Mouse (Mus musculus): ENCODE data around the gene Zdhhc1. TPM values are rescaled to one million over a fixed set of nuclear protein-coding genes. Genes with fewer than 3 reads are reported as not detected.
A peak's percentile ranks its signal among the peaks of the same experiment; 100 is the strongest.

Gene Zdhhc1
- polyA plus RNA-seq, 1 experiment from 2014 or later = 19.0 TPM

DNA sequence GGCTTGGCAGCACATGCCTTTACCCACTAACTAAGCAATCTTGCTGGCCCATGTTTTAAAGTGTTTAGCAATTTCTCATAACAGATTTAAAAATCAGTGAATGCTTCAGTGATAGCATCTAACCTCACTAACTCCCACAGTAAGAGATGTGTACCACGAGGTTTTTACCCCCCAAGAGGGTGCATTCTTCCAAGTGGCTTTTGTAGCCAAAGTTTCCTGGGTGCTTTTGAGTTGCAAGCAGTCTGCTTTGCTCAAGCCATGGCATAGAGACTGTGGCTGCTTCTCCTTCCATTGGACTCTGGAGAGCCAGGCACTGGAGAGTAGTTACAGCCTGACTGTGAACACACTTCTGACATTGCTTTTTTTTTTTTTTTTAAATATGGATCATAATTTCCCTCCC lies 7.4 kb downstream of the Zdhhc1 start:
- 53% methylated on average over 1 of the region's 1 CpGs for WGBS
- Histone ChIP-seq H3K36me3 (ENCODE audit: control insufficient read depth, insufficient read depth, low read length) (no peaks in the 10 kb centered on the region), H3K9ac (ENCODE audit: low read depth, low read length) (no peak overlapping the region), H3K9me3 (ENCODE audit: control insufficient read depth, low read length) (no peaks in the 10 kb centered on the region), H3K4me3 (ENCODE audit: low read depth, low read length) (no peak overlapping the region), H3K27me3 (ENCODE audit: control insufficient read depth, insufficient read depth, low read length) (no peaks in the 10 kb centered on the region), H3K4me1 (replicated peaks; ENCODE audit: control insufficient read depth, insufficient read depth, low read length) (no peaks in the 10 kb centered on the region), H3K4me2 (replicated peaks; ENCODE audit: low read depth, low read length) (no peak overlapping the region), H3K27ac (ENCODE audit: low read depth, low read length) (no peak overlapping the region)
- DNase-seq (ENCODE audit: low spot score) = no peak
- no peak for ATAC-seq (ENCODE audit: low FRiP score)

- DNase-seq (ENCODE audit: low spot score) (no peak), ATAC-seq (ENCODE audit: low FRiP score) (no peak)
- H3K4me2 ChIP-seq (replicated peaks; ENCODE audit: low read depth, low read length) = no peak overlapping the region
- H3K9ac ChIP-seq (ENCODE audit: low read depth, low read length) = no peak overlapping the region
- H3K4me3 ChIP-seq (ENCODE audit: low read depth, low read length) = no peak overlapping the region
- H3K4me1 ChIP-seq (replicated peaks; ENCODE audit: control insufficient read depth, insufficient read depth, low read length) = no peaks in the 10 kb centered on the region
- WGBS = 63% methylated on average over 3 of the region's 3 CpGs
- H3K9me3 ChIP-seq (ENCODE audit: control insufficient read depth, low read length) = no peaks in the 10 kb centered on the region
- H3K27me3 ChIP-seq (ENCODE audit: control insufficient read depth, insufficient read depth, low read length) = no peaks in the 10 kb centered on the region
- no peak overlapping the region for H3K27ac ChIP-seq (ENCODE audit: low read depth, low read length)
- no peaks in the 10 kb centered on the region for H3K36me3 ChIP-seq (ENCODE audit: control insufficient read depth, insufficient read depth, low read length)
Observed at GRCm38 (mm10) chr8:105488082-105488481, 8.6 kb downstream of the Zdhhc1 start.

DNA sequence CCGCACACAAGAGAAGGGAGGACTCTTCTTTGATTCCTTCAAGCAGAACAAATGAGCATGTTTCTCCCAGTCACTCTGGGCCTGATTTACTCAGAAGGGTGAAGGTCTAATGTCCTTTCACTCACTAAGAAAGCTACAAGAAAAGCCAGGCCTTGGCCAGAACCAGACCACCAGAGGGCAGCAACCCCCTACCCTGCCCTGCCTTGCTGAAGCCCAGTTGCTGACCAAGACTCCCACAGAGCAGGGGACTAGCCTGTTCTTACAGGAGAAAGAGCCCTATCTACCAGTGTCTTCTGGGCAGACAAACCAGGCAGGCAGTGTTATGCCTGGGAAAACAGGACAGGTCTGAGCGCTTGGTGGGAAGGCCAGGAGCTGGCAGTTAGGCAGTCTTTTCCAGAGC lies 12.3 kb downstream of the Zdhhc1 start:
- Histone ChIP-seq H3K4me3 (ENCODE audit: low read depth, low read length) (no peak overlapping the region), H3K4me1 (replicated peaks; ENCODE audit: control insufficient read depth, insufficient read depth, low read length) (no peaks in the 10 kb centered on the region), H3K4me2 (replicated peaks; ENCODE audit: low read depth, low read length) (no peak overlapping the region), H3K9ac (ENCODE audit: low read depth, low read length) (no peak overlapping the region), H3K36me3 (ENCODE audit: control insufficient read depth, insufficient read depth, low read length) (no peaks in the 10 kb centered on the region), H3K9me3 (ENCODE audit: control insufficient read depth, low read length) (no peaks in the 10 kb centered on the region), H3K27ac (ENCODE audit: low read depth, low read length) (no peak overlapping the region), H3K27me3 (ENCODE audit: control insufficient read depth, insufficient read depth, low read length) (no peaks in the 10 kb centered on the region)
- DNase-seq (ENCODE audit: low spot score) (peak; percentile 78), ATAC-seq (ENCODE audit: low FRiP score) (0 out of 2 replicates have a peak, but pooled peaks have one; percentile 28)
- WGBS = 22% methylated on average over 2 of the region's 2 CpGs

- Histone ChIP-seq H3K36me3 (ENCODE audit: control insufficient read depth, insufficient read depth, low read length) (no peaks in the 10 kb centered on the region), H3K9ac (ENCODE audit: low read depth, low read length) (no peak overlapping the region), H3K4me3 (ENCODE audit: low read depth, low read length) (no peak overlapping the region), H3K27me3 (ENCODE audit: control insufficient read depth, insufficient read depth, low read length) (no peaks in the 10 kb centered on the region), H3K4me2 (replicated peaks; ENCODE audit: low read depth, low read length) (no peak overlapping the region), H3K4me1 (replicated peaks; ENCODE audit: control insufficient read depth, insufficient read depth, low read length) (no peaks in the 10 kb centered on the region), H3K9me3 (ENCODE audit: control insufficient read depth, low read length) (no peaks in the 10 kb centered on the region), H3K27ac (ENCODE audit: low read depth, low read length) (no peak overlapping the region)
- ATAC-seq (ENCODE audit: low FRiP score) (no peak), DNase-seq (ENCODE audit: low spot score) (no peak)
- 44% methylated on average over 3 of the region's 3 CpGs for WGBS
Observed at GRCm38 (mm10) chr8:105484030-105484368, 12.7 kb downstream of the Zdhhc1 start.

- Histone ChIP-seq H3K4me3 (ENCODE audit: low read depth, low read length) (no peak overlapping the region), H3K27ac (ENCODE audit: low read depth, low read length) (no peak overlapping the region), H3K4me2 (replicated peaks; ENCODE audit: low read depth, low read length) (no peak overlapping the region), H3K27me3 (ENCODE audit: control insufficient read depth, insufficient read depth, low read length) (no peaks in the 10 kb centered on the region), H3K4me1 (replicated peaks; ENCODE audit: control insufficient read depth, insufficient read depth, low read length) (no peaks in the 10 kb centered on the region), H3K9me3 (ENCODE audit: control insufficient read depth, low read length) (no peaks in the 10 kb centered on the region), H3K9ac (ENCODE audit: low read depth, low read length) (no peak overlapping the region), H3K36me3 (ENCODE audit: control insufficient read depth, insufficient read depth, low read length) (no peaks in the 10 kb centered on the region)
- peak; percentile 50; the same call in 1 of the 2 replicates for ATAC-seq (ENCODE audit: low FRiP score)
- 30% methylated on average over 14 of the region's 14 CpGs for WGBS
- DNase-seq (ENCODE audit: low spot score) = peak; percentile 64
Observed at GRCm38 (mm10) chr8:105483212-105484029, 13.3 kb downstream of the Zdhhc1 start.

GRCm38 (mm10) chr8:105482123-105482522 lies 14.6 kb downstream of the Zdhhc1 start:
- Histone ChIP-seq H3K4me3 (ENCODE audit: low read depth, low read length) (no peak overlapping the region), H3K4me2 (replicated peaks; ENCODE audit: low read depth, low read length) (no peak overlapping the region), H3K36me3 (ENCODE audit: control insufficient read depth, insufficient read depth, low read length) (no peaks in the 10 kb centered on the region), H3K9ac (ENCODE audit: low read depth, low read length) (no peak overlapping the region), H3K4me1 (replicated peaks; ENCODE audit: control insufficient read depth, insufficient read depth, low read length) (no peaks in the 10 kb centered on the region), H3K27me3 (ENCODE audit: control insufficient read depth, insufficient read depth, low read length) (no peaks in the 10 kb centered on the region), H3K27ac (ENCODE audit: low read depth, low read length) (no peak overlapping the region), H3K9me3 (ENCODE audit: control insufficient read depth, low read length) (no peaks in the 10 kb centered on the region)
- ATAC-seq (ENCODE audit: low FRiP score) = no peak
- no peak for DNase-seq (ENCODE audit: low spot score)
- WGBS = 83% methylated on average over 8 of the region's 8 CpGs

DNA sequence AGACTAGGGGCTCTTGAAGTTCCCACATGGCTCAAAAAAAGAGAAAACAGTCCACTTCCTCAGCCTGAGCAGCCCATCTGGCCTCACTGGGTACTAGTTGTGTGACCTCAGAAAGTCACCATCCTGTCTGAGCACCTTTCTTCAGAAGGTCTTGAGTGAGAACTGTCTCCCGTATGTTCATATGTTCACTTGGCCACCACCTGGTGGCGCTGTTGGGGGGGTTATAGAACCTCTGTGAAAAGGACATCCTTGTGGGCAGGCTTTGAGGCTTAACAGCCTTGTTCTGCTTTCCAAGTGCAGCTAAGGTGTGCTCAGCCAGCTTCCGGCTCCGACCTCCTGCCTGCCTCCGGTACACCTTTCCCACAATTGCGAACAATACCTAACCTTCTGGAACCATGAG lies 15.2 kb downstream of the Zdhhc1 start:
- Histone ChIP-seq H3K27me3 (ENCODE audit: control insufficient read depth, insufficient read depth, low read length) (no peaks in the 10 kb centered on the region), H3K4me2 (replicated peaks; ENCODE audit: low read depth, low read length) (no peak overlapping the region), H3K9me3 (ENCODE audit: control insufficient read depth, low read length) (no peaks in the 10 kb centered on the region), H3K36me3 (ENCODE audit: control insufficient read depth, insufficient read depth, low read length) (no peaks in the 10 kb centered on the region), H3K9ac (ENCODE audit: low read depth, low read length) (no peak overlapping the region), H3K4me1 (replicated peaks; ENCODE audit: control insufficient read depth, insufficient read depth, low read length) (no peaks in the 10 kb centered on the region), H3K4me3 (ENCODE audit: low read depth, low read length) (no peak overlapping the region), H3K27ac (ENCODE audit: low read depth, low read length) (no peak overlapping the region)
- ATAC-seq (ENCODE audit: low FRiP score) = no peak
- WGBS = 72% methylated on average over 6 of the region's 6 CpGs
- DNase-seq (ENCODE audit: low spot score) = peak; percentile 77

DNA sequence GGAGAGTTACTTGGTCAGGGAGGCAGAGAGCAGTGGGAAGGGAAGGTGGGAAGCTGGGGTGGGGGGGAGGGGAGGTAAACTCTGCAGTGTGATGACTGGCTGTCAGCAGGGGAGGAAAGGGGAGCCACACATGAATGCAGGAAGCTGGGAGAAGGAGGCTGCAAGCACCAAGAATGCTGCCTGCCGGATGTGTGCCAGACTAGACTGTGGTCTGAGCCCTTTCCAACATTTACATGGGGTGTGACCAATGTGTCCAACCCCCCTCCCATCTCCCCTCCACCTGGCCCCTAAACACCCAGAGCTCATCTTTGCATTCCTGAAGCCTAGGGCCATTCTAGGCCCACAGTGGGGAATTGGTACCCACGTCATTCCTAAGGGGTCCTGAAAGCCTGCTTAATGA lies 15.7 kb downstream of the Zdhhc1 start:
- Histone ChIP-seq H3K9me3 (ENCODE audit: control insufficient read depth, low read length) (no peaks in the 10 kb centered on the region), H3K4me3 (ENCODE audit: low read depth, low read length) (no peak overlapping the region), H3K36me3 (ENCODE audit: control insufficient read depth, insufficient read depth, low read length) (no peaks in the 10 kb centered on the region), H3K4me1 (replicated peaks; ENCODE audit: control insufficient read depth, insufficient read depth, low read length) (no peaks in the 10 kb centered on the region), H3K4me2 (replicated peaks; ENCODE audit: low read depth, low read length) (no peak overlapping the region), H3K9ac (ENCODE audit: low read depth, low read length) (no peak overlapping the region), H3K27me3 (ENCODE audit: control insufficient read depth, insufficient read depth, low read length) (no peaks in the 10 kb centered on the region), H3K27ac (ENCODE audit: low read depth, low read length) (no peak overlapping the region)
- DNase-seq (ENCODE audit: low spot score) (peak; percentile 9), ATAC-seq (ENCODE audit: low FRiP score) (no peak)
- WGBS = 34% methylated on average over 2 of the region's 2 CpGs

DNA sequence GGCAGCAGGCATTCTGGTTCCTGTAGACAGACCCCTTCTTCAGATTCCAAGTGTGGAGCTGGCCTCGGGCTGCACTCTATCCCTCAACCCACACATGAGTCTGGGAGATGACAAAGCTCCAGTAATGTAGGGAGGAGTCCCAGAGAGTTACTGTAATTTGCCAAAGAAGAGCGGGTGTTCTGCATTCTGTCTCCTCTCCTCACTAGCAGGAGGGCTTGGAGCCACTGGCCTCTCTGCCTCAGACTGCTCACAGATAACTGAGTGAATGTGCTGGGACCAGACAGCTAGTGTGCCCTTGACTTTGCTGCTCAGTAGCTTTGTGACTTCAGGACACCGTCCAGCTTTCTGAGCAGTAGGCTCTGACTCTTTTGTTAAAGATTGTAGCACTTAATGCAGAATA lies 18.9 kb downstream of the Zdhhc1 start:
- H3K9me3 ChIP-seq (ENCODE audit: control insufficient read depth, low read length) = no peaks in the 10 kb centered on the region
- peaks cover 8% of the 10 kb centered on the region for H3K27me3 ChIP-seq (ENCODE audit: control insufficient read depth, insufficient read depth, low read length)
- peaks cover 23% of the 10 kb centered on the region for H3K4me1 ChIP-seq (replicated peaks; ENCODE audit: control insufficient read depth, insufficient read depth, low read length)
- no peak overlapping the region for H3K9ac ChIP-seq (ENCODE audit: low read depth, low read length)
- no peak overlapping the region for H3K4me2 ChIP-seq (replicated peaks; ENCODE audit: low read depth, low read length)
- H3K27ac ChIP-seq (ENCODE audit: low read depth, low read length) = no peak overlapping the region
- no peaks in the 10 kb centered on the region for H3K36me3 ChIP-seq (ENCODE audit: control insufficient read depth, insufficient read depth, low read length)
- WGBS = 81% methylated on average over 3 of the region's 3 CpGs
- ATAC-seq (ENCODE audit: low FRiP score) (no peak), DNase-seq (ENCODE audit: low spot score) (no peak)
- H3K4me3 ChIP-seq (ENCODE audit: low read depth, low read length) = no peak overlapping the region
